In genomic region chr14:121876860-121877259, GRCm38 (mm10) we compare ENCODE assay signal across 22 mouse cellular contexts. TPM values are rescaled to one million over a fixed set of nuclear protein-coding genes. Genes with fewer than 3 reads are reported as not detected.
DNase-seq lines count a peak whose midpoint lies in the region; TF ChIP-seq lines count a peak whose summit lies in the region.
"Had no signal": no experiment of that assay in that cellular context is flagged by ENCODE, and none has a peak within 500 bp of the region (broad histone marks: within the 10 kb centered on the region; RNA-seq: fewer than 3 reads in every experiment).

No protein-coding gene starts in this region.

- DNase-seq in heart, adult 11 months, result peak; percentile 7
- DNase-seq in heart, postnatal 36 days, result no peak
- no peak for DNase-seq in CH12.LX (ENCODE audit: extremely low read depth)
- peak; percentile 40 for DNase-seq in induced T-regulatory cell, adult 2 months (ENCODE audit: low read depth)
- peak; percentile 27 for DNase-seq in splenic B cell, adult 2 months (ENCODE audit: low read depth, low spot score)
- no peak for DNase-seq in thymus, postnatal 36 days
- DNase-seq in T-cell, adult 2 months (ENCODE audit: low spot score), result no peak
- DNase-seq in cerebellum, postnatal 14 days, result no peak
- DNase-seq: adrenal gland, adult 2 months; adrenal gland, adult 8-10 months; adrenal gland, postnatal 10 days; adrenal gland, postnatal 14 days; adrenal gland, postnatal 25 days; adrenal gland, postnatal 36 days; B cell, adult 2 months; cerebellum, adult 11 months; cerebellum, adult 11-12 months; cerebellum, adult 18-20 months; cerebellum, adult 2 months had no signal

- H3K27ac ChIP-seq in CH12.LX (ENCODE audit: insufficient read depth, low read depth), result no peak overlapping the region

- TF ChIP-seq EP300 in CH12.LX (IDR thresholded peaks at IDR 0.05; ENCODE audit: low read length), result peak; percentile 81

- H3K9ac ChIP-seq in CH12.LX (ENCODE audit: insufficient read depth, low read depth), result peak overlapping the region; percentile 58

- H3K27me3 ChIP-seq in CH12.LX (replicated peaks), result no peaks in the 10 kb centered on the region
- H3K27me3 ChIP-seq in splenic B cell, adult 2 months (ENCODE audit: control insufficient read depth, insufficient read depth, low read length, poor library complexity, severe bottlenecking), result no peaks in the 10 kb centered on the region
- H3K27me3 ChIP-seq: Patski had no signal

- TF ChIP-seq POLR2A in CH12.LX (IDR thresholded peaks at IDR 0.05; ENCODE audit: low read depth, low read length), result no peak; the same call in 1 of the 2 replicates

- no peaks in the 10 kb centered on the region for H3K9me3 ChIP-seq in CH12.LX (replicated peaks; ENCODE audit: low read length)
- H3K9me3 ChIP-seq: G1E had no signal

- H3K4me3 ChIP-seq in CH12.LX (replicated peaks in 1 of 3; ENCODE audit: low read depth in 2 of 3, low read length in 2 of 3, poor library complexity in 1 of 3), result peak overlapping the region in 1 of 3 experiments; percentile 62

- TF ChIP-seq RAD21 in CH12.LX (IDR thresholded peaks at IDR 0.05; ENCODE audit: low read depth, low read length), result no peak

- H3K36me3 ChIP-seq in CH12.LX (replicated peaks in 1 of 2; ENCODE audit: control insufficient read depth in 1 of 2, insufficient read depth in 1 of 2, low read length in 1 of 2), result peaks cover 6 to 15% of the 10 kb centered on the region in 2 experiments
- H3K36me3 ChIP-seq in splenic B cell, adult 2 months (ENCODE audit: control insufficient read depth, insufficient read depth, low read length, poor library complexity, severe bottlenecking), result no peaks in the 10 kb centered on the region

- H3K4me2 ChIP-seq in CH12.LX (ENCODE audit: insufficient read depth, low read depth, poor library complexity, severe bottlenecking), result no peak overlapping the region; the same call in 1 of the 2 replicates

- no peak for TF ChIP-seq CTCF in CH12.LX (conservative IDR thresholded peaks at IDR 0.05 in 1 of 2, IDR thresholded peaks at IDR 0.05 in 1 of 2; ENCODE audit: low read depth in 2 of 2, low read length in 2 of 2)

- no peaks in the 10 kb centered on the region; the same call in 1 of the 2 replicates for H3K79me2 ChIP-seq in CH12.LX (replicated peaks; ENCODE audit: control insufficient read depth, extremely low read depth, insufficient read depth, poor library complexity, severe bottlenecking)

- in situ Hi-C loops in CH12.LX (cut with MboI; ENCODE audit: low pct_ligation_motif_present, low pct_unique_long_range_greater_than_20kb, low sequenced_read_pairs), result no loop called here

- H3K4me1 ChIP-seq in CH12.LX (ENCODE audit: control insufficient read depth in 1 of 2, insufficient read depth in 2 of 2), result peaks cover 17 to 69% of the 10 kb centered on the region in 2 experiments

- dilution Hi-C loops in CH12.LX (cut with MboI; ENCODE audit: extremely low pct_ligation_motif_present, extremely low pct_unique_long_range_greater_than_20kb, low sequenced_read_pairs), result no loop called here

- intact Hi-C loops in heart, postnatal 36 days (cut with DNase I), result loop anchor here (2.0 kb wide), 1 partner anchor 230 kb away; the partner anchor contains the start of gene Tm9sf2

TF ChIP-seq in CH12.LX, 34 proteins besides CTCF, POLR2A, EP300 and RAD21:
- TF ChIP-seq RCOR1 (conservative IDR thresholded peaks at IDR 0.05; ENCODE audit: low read depth, low read length) (no peak), NRF1 (IDR thresholded peaks at IDR 0.05; ENCODE audit: low read depth, low read length) (no peak), JUN (IDR thresholded peaks at IDR 0.05; ENCODE audit: insufficient read depth, low read depth, low read length) (no peak), CHD1 (IDR thresholded peaks at IDR 0.05; ENCODE audit: low read depth, low read length) (no peak), UBTF (IDR thresholded peaks at IDR 0.05; ENCODE audit: low read depth, low read length) (no peak), MXI1 (IDR thresholded peaks at IDR 0.05; ENCODE audit: low read depth, low read length) (no peak), TBP (conservative IDR thresholded peaks at IDR 0.05; ENCODE audit: low read depth, low read length) (no peak), ETS1 (conservative IDR thresholded peaks at IDR 0.05; ENCODE audit: low read depth, low read length) (0 out of 2 replicates have a peak, but pooled peaks have one; percentile 39), ELF1 (IDR thresholded peaks at IDR 0.05; ENCODE audit: low read depth, low read length) (no peak), POLR2AphosphoS2 (IDR thresholded peaks at IDR 0.05; ENCODE audit: low read depth, low read length) (no peak), MEF2A (IDR thresholded peaks at IDR 0.05; ENCODE audit: borderline replicate concordance, low read depth, low read length) (peak; percentile 48; the same call in 1 of the 2 replicates), GABPA (IDR thresholded peaks at IDR 0.05; ENCODE audit: insufficient replicate concordance, low read depth, low read length) (no peak), SIN3A (IDR thresholded peaks at IDR 0.05; ENCODE audit: low read length) (no peak; the same call in 1 of the 2 replicates), ZMIZ1 (IDR thresholded peaks at IDR 0.05; ENCODE audit: low read depth, low read length) (no peak), NELFE (IDR thresholded peaks at IDR 0.05; ENCODE audit: low read depth, low read length) (no peak), HCFC1 (IDR thresholded peaks at IDR 0.05; ENCODE audit: low read depth, low read length) (0 out of 2 replicates have a peak, but pooled peaks have one; percentile 18), PAX5 (IDR thresholded peaks at IDR 0.05; ENCODE audit: low read length) (no peak), TCF12 (IDR thresholded peaks at IDR 0.05; ENCODE audit: low read depth, low read length) (0 out of 2 replicates have a peak, but pooled peaks have one; percentile 40), ZC3H11A (IDR thresholded peaks at IDR 0.05; ENCODE audit: low read depth, low read length) (no peak), MAX (IDR thresholded peaks at IDR 0.05; ENCODE audit: low read length) (no peak), ZKSCAN1 (IDR thresholded peaks at IDR 0.05; ENCODE audit: borderline replicate concordance, low read depth, low read length) (no peak), SMC3 (IDR thresholded peaks at IDR 0.05; ENCODE audit: low read depth, low read length) (no peak), ZNF384 (IDR thresholded peaks at IDR 0.05; ENCODE audit: low read depth, low read length) (peak; percentile 88), BHLHE40 (IDR thresholded peaks at IDR 0.05; ENCODE audit: low read depth, low read length) (peak; percentile 50; the same call in 1 of the 2 replicates), USF1 (IDR thresholded peaks at IDR 0.05; ENCODE audit: low read depth, low read length) (no peak), USF2 (conservative IDR thresholded peaks at IDR 0.05; ENCODE audit: low read depth, low read length) (no peak), MAZ (IDR thresholded peaks at IDR 0.05; ENCODE audit: low read depth, low read length) (no peak), MAFK (IDR thresholded peaks at IDR 0.05; ENCODE audit: insufficient replicate concordance, low read length) (no peak), KAT2A (IDR thresholded peaks at IDR 0.05; ENCODE audit: insufficient replicate concordance, low read length) (no peak), E2F4 (IDR thresholded peaks at IDR 0.05; ENCODE audit: insufficient replicate concordance, low read depth, low read length) (no peak), JUND (conservative IDR thresholded peaks at IDR 0.05; ENCODE audit: low read depth, low read length) (no peak), CHD2 (IDR thresholded peaks at IDR 0.05; ENCODE audit: low read length) (no peak), IRF4 (IDR thresholded peaks at IDR 0.05; ENCODE audit: low read depth, low read length) (peak; percentile 62), MYC (IDR thresholded peaks at IDR 0.05; ENCODE audit: low read depth, low read length) (peak; percentile 37; the same call in 1 of the 2 replicates)

RNA-seq across cellular contexts. Expression of gene Ubac2, which starts 1.6 kb away (rescaled TPM):
- 10 to 100 TPM; 26.6 to 29.1 TPM for total RNA-seq in heart, postnatal 36 days (2021)
- total RNA-seq in CH12.LX (2012; rRNA removed) (30.8 and 32.8 TPM in 2 replicates), CH12.LX (2014; rRNA removed) (39.7 and 40.1 TPM in 2 replicates)
- polyA plus RNA-seq in CH12.LX (2012; ENCODE audit: insufficient read length, low read depth), result 32.6 and 35.5 TPM in 2 replicates

RNA-seq across cellular contexts. Expression of gene Gpr18, which starts 38.7 kb away (rescaled TPM):
- total RNA-seq in heart, postnatal 36 days (2021), result under 1 TPM; 0.33 to 0.46 TPM
- total RNA-seq in CH12.LX (2012; rRNA removed) (26.8 and 33.5 TPM in 2 replicates), CH12.LX (2014; rRNA removed) (32.5 and 37.0 TPM in 2 replicates)
- polyA plus RNA-seq in CH12.LX (2012; ENCODE audit: insufficient read length, low read depth), result 37.8 and 46.2 TPM in 2 replicates
- polyA plus RNA-seq: brain, embryonic 14.5 days; cerebellum, adult 2 months; G1E had no signal

Comparison
In these comparisons a context has a peak if more than half of its experiments do, and no peak if none do; other contexts are left out.
1. DNase-seq: peak in heart, adult 11 months (single experiment), induced T-regulatory cell, adult 2 months (single experiment) and splenic B cell, adult 2 months (single experiment); none in heart, postnatal 36 days (0 of 2), CH12.LX (single experiment), thymus, postnatal 36 days (0 of 2), T-cell, adult 2 months (single experiment) and cerebellum, postnatal 14 days (0 of 2).
2. RNA of gene Gpr18, which starts 38.7 kb away (total RNA-seq): 26.8 to 37.0 TPM in CH12.LX; 0.33 to 0.46 TPM in heart, postnatal 36 days; every median in the first group is over 10 times any median in the second.